ENCODE assay signal across 20 mouse cellular contexts in genomic region chr11:108235081-108235703, GRCm38 (mm10).
DNase-seq lines count a peak whose midpoint lies in the region; ATAC-seq and TF ChIP-seq lines count a peak whose summit lies in the region.
"Had no signal": no experiment of that assay in that cellular context is flagged by ENCODE, and none has a peak within 500 bp of the region (broad histone marks: within the 10 kb centered on the region; RNA-seq: fewer than 3 reads in every experiment).

No protein-coding gene starts in this region.

- H3K4me2 ChIP-seq in liver, embryonic 16.5 days (ENCODE audit: low read depth, low read length), result no peak overlapping the region
- H3K4me2 ChIP-seq: embryonic facial prominence, embryonic 12.5 days; hindbrain, embryonic 14.5 days; midbrain, embryonic 11.5 days; neural tube, embryonic 13.5 days had no signal

- no peak overlapping the region for H3K4me3 ChIP-seq in G1E (ENCODE audit: low read depth, low read length)
- no peak overlapping the region for H3K4me3 ChIP-seq in liver, embryonic 16.5 days (ENCODE audit: low read depth, low read length)
- H3K4me3 ChIP-seq: embryonic facial prominence, embryonic 12.5 days; gastrocnemius, adult 2 months; neural tube, embryonic 13.5 days had no signal

- no peaks in the 10 kb centered on the region for H3K36me3 ChIP-seq in G1E (replicated peaks)
- no peaks in the 10 kb centered on the region for H3K36me3 ChIP-seq in liver, embryonic 16.5 days (ENCODE audit: control insufficient read depth, insufficient read depth)
- H3K36me3 ChIP-seq: embryonic facial prominence, embryonic 12.5 days; neural tube, embryonic 13.5 days had no signal

- no peak overlapping the region for H3K9ac ChIP-seq in liver, embryonic 16.5 days (ENCODE audit: low read depth, low read length)
- H3K9ac ChIP-seq: embryonic facial prominence, embryonic 12.5 days; hindbrain, embryonic 14.5 days; neural tube, embryonic 13.5 days had no signal

- peak; percentile 69 for ATAC-seq in G1E (ENCODE audit: extremely low read depth, insufficient number of reproducible peaks, low FRiP score, poor library complexity, severe bottlenecking)
- peak; percentile 49 for ATAC-seq in liver, embryonic 16.5 days (ENCODE audit: low read depth)
- ATAC-seq: forebrain, embryonic 16.5 days had no signal

- H3K27me3 ChIP-seq in G1E (ENCODE audit: insufficient read depth, low read length), result no peaks in the 10 kb centered on the region
- H3K27me3 ChIP-seq in liver, embryonic 16.5 days (ENCODE audit: control insufficient read depth, insufficient read depth, low read depth, low read length), result no peaks in the 10 kb centered on the region
- H3K27me3 ChIP-seq: embryonic facial prominence, embryonic 12.5 days; neural tube, embryonic 13.5 days had no signal

- peaks cover 21% of the 10 kb centered on the region for H3K4me1 ChIP-seq in G1E (ENCODE audit: insufficient read depth, low read depth, low read length)
- H3K4me1 ChIP-seq in liver, embryonic 16.5 days (ENCODE audit: control insufficient read depth, low read depth, low read length), result peaks cover 2% of the 10 kb centered on the region; the same call in 1 of the 2 replicates

- WGBS in liver, embryonic 16.5 days (ENCODE audit: insufficient replicate concordance), result 20% methylated on average over 5 of the region's 5 CpGs

- peak; percentile 36 for DNase-seq in CD4-positive, CD25-positive, alpha-beta regulatory T cell, adult 2 months (ENCODE audit: low read depth, low spot score)
- DNase-seq in G1E (ENCODE audit: low spot score), result peak; percentile 21
- peak; percentile 26 for DNase-seq in induced T-regulatory cell, adult 2 months (ENCODE audit: low read depth)
- no peak for DNase-seq in layer of hippocampus, postnatal 25 days (ENCODE audit: extremely low spot score in 1 of 2, low spot score in 1 of 2)
- no peak for DNase-seq in cerebellum, postnatal 4 days (ENCODE audit: low spot score in 2 of 2)
- DNase-seq in frontal cortex, postnatal 25 days (ENCODE audit: low spot score in 2 of 2), result no peak
- no peak for DNase-seq in left cerebral cortex, postnatal 14 days (ENCODE audit: low spot score in 2 of 2)
- DNase-seq: cerebellum, postnatal 14 days; gastrocnemius, adult 2 months; heart, adult 11 months; kidney, adult 18-20 months; kidney, postnatal 14 days; lung, postnatal 14 days; right cerebral cortex, postnatal 4 days had no signal

- TF ChIP-seq CTCF in G1E (IDR thresholded peaks at IDR 0.05; ENCODE audit: low read depth, low read length), result no peak

- H3K9me3 ChIP-seq in G1E (replicated peaks), result peaks cover 30% of the 10 kb centered on the region
- H3K9me3 ChIP-seq in liver, embryonic 16.5 days (replicated peaks; ENCODE audit: control insufficient read depth, low read length), result no peaks in the 10 kb centered on the region
- H3K9me3 ChIP-seq: embryonic facial prominence, embryonic 12.5 days; neural tube, embryonic 13.5 days had no signal

- intact Hi-C loops in left cerebral cortex, postnatal 14 days (cut with DNase I), result no loop called here

- H3K27ac ChIP-seq in liver, embryonic 16.5 days (ENCODE audit: low read length), result no peak overlapping the region
- H3K27ac ChIP-seq: embryonic facial prominence, embryonic 12.5 days; gastrocnemius, adult 2 months; hindbrain, embryonic 14.5 days; neural tube, embryonic 13.5 days had no signal

Comparison
In these comparisons a context has a peak if more than half of its experiments do, and no peak if none do; other contexts are left out.
1. DNase-seq: peak in CD4-positive, CD25-positive, alpha-beta regulatory T cell, adult 2 months (single experiment), G1E (single experiment) and induced T-regulatory cell, adult 2 months (single experiment); none in layer of hippocampus, postnatal 25 days (0 of 2), cerebellum, postnatal 4 days (0 of 2), frontal cortex, postnatal 25 days (0 of 2) and left cerebral cortex, postnatal 14 days (0 of 2).